Mouse (Mus musculus): ENCODE measurements around the gene Acer1. TPM values are rescaled to one million over a fixed set of nuclear protein-coding genes. Genes with fewer than 3 reads are reported as not detected.

Acer1 gene
- not detected for total RNA-seq (2021)
- long read RNA-seq, experiment 1: 0 reads
- long read RNA-seq, experiment 2: 0 reads

GRCm38 (mm10) chr17:56982013-56982412 is at the start of gene Acer1:
Gene Acer1 (minus strand): TSS chr17:56982126.
- intact Hi-C loops (cut with DNase I): no loop called here
- DNase-seq (ENCODE audit: low spot score in 2 of 2): no peak

DNA sequence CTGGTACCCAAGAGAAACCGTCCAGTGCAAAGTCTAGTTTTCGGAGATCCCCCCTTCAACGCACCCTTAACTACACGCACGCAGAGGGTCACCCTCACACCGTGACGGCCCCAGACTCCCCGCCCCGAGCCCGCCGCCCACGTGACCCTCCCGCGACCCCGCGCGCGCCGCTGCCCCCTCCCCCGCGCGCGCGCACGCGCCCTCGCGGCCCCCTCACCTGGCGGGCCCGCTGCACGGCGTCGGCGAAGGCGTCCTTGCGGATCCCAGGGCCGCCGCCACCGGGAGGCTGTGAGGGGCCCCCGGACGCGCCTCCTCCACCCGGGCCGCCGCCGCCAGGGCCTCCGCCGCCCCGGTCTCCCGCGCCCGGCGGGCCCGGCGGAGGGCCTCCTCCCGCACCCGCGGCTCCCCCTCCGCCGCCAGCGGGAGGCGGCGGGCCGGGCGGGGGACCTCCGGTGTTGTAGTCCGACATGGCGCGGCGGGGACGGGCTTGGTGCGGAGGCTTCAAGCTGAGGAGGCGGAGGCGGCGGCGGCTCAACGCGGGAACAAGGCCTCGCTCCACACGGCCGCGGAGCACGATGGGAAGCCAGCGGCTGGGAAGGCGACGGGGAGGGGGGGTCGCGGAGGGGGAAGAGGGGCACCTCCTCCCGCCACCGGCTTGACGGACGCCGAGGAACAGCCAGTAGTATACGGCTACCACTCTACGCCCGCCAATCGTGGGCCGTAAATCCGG is 49.2 kb upstream of the Acer1 start, which contains the start of gene Khsrp:
Khsrp (minus strand) TSS at position 592 of the 730 bp plus-strand sequence.
- intact Hi-C loops (cut with DNase I): no loop called here
- DNase-seq (ENCODE audit: low spot score in 2 of 2): peak in 1 of 2 experiments; percentile 39

DNA sequence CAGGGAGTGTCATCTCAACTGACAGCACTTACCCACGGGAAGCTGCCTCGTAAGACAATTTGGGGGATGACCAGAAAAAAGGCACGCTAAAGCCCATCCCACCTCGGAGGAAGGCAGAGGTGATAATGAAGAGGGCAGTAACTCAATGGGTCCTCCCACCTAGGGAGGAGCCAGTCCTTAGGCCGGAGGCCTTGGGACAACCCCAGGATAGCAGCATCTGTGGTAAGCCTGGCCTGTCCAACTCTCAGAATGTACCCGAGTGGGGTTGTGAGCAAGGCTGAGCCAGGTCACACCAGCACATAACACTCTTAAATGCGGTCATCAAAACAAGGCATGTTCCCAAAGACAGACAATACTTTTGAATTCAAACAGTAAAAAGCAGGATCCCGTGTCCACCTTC is 47.8 kb upstream of the Acer1 start:
- intact Hi-C loops (cut with DNase I): no loop called here
- no peak for DNase-seq (ENCODE audit: low spot score in 2 of 2)

DNA sequence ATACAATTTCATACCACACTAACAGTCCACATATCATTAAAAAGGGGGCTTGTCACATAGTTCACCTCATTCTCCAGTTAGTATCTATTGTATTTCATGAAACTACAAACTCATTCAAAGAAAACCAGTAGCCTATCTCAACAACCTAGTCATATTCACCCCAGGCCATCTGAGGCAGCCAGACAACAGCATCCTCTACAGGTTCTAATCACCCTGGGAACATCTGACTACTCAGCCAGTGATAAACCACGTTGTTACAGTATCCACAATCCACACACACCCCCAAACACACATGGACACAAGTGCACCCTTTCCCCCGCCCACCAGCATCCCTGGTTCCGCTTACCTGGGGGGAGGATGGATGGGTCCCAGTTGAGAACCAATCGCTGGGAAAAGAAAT is 45.5 kb upstream of the Acer1 start:
- intact Hi-C loops (cut with DNase I): no loop called here

DNA sequence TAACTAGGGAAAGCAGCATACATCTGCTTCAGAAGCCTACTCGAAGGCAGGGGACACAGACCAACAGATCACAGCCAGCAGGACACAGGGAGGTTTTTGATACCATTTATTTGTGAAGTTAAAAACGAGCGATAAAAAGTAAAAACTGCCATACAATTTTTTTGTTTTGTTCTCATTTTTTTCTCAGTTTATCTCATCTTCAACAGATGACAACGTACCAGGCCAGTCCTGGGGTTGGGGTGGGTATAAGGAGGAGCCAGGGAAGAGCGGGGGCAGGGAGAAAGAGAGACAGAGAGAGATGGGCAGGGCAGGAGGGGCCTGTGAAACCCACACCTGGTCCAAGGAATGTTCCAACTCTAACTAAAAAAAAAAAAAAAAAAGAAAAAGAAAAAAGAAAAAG is 39.0 kb upstream of the Acer1 start:
- intact Hi-C loops (cut with DNase I): no loop called here
- no peak for DNase-seq (ENCODE audit: low spot score in 2 of 2)

More for the DNA sequence above, 45.5 kb upstream of the Acer1 start:
- DNase-seq (ENCODE audit: low spot score in 2 of 2): no peak

DNA sequence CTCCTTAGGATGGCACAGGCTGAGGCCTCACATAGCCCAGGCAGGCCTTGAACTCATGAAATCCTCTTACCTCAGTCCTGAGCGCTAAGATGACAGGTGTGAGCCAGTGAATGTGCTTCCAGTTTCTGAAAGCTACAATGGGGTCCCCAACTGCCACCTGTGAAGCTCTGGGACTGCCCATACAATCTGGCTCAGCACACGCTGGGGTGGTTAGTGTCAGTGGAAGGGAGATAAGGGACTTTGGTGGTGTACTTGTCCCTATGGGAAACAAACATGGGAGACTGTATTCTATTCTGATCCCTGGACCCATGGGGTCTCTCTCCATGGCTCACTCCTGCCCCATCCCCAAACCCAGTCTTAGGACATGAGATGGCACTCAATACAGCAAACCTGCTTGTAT is 37.8 kb upstream of the Acer1 start:
- no peak for DNase-seq (ENCODE audit: low spot score in 2 of 2)
- intact Hi-C loops (cut with DNase I): no loop called here

- intact Hi-C loops (cut with DNase I): loop anchor here (5.0 kb wide), 1 partner anchor 320 kb away; no protein-coding TSS in a partner anchor
- DNase-seq (ENCODE audit: low spot score in 2 of 2): no peak
These were observed 30.4 kb upstream of the Acer1 start for GRCm38 (mm10) chr17:57012245-57012795.

GRCm38 (mm10) chr17:57011236-57012141 is 29.6 kb upstream of the Acer1 start, which contains the start of the genes Gtf2f1 and Gm17949:
Gene Gtf2f1 (minus strand): TSS chr17:57011288.
Gene Gm17949 (plus strand): TSS chr17:57011469.
- intact Hi-C loops (cut with DNase I): loop anchor here (5.0 kb wide), 1 partner anchor 321 kb away; no protein-coding TSS in a partner anchor
- DNase-seq (ENCODE audit: low spot score in 2 of 2): peak; percentile 98

DNA sequence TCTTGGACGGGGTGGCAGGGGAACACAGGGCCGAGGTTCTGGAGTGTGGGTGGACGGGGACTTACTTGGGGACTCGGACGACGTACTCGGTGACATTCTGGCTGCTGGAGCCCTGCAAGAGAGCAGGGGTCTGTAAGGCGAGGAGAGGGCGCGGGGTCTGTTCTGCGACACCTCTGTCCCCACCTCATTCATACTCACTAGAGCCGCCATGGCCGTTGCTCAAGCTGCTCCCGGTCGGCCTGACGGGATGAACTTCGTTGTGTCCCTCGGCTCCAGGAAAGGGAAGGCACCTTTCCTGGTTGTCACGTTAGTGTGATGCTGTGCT is 28.9 kb upstream of the Acer1 start:
- DNase-seq (ENCODE audit: low spot score in 2 of 2): no peak
- intact Hi-C loops (cut with DNase I): loop anchor here (5.0 kb wide), 1 partner anchor 321 kb away; no protein-coding TSS in a partner anchor

DNA sequence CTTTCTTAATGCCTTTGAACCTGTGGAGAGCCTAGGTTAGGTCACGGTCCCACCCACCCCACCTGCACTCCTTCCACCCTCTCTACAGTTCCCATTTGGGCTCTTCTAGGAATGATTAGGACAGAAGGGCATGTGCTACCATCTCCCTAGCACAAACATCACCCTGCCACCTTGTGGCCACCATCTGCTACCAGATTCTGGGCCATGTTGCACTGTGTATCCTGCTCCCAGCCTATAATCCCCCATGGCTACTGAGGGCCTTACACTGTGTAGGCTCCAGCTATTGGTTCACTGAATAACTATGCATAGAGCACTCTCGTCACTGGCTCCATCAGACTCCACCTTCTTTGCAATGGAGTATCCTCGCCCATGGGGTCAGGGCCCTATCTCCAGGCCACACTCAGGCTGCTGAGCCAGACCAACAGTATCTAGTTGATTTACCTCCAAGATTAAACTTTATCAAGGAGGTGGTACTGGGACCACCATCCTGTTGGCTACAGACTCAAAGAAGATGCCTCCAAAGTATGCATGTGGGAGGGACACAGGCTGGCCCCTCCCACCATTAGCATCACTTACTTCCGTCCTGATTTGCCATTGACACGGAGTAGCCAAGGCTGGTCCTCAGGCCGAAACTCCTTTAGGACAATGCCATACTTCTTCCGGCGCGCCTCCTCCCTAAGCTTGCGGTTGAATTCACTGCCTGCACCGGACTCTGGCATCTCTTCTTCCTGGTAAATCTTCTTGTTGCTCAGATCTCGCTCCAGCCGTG is 25.4 kb upstream of the Acer1 start:
- intact Hi-C loops (cut with DNase I): no loop called here
- DNase-seq (ENCODE audit: low spot score in 2 of 2): peak in 1 of 2 experiments; percentile 34

- no peak for DNase-seq (ENCODE audit: low spot score in 2 of 2)
- intact Hi-C loops (cut with DNase I): no loop called here
These were observed 22.1 kb upstream of the Acer1 start for GRCm38 (mm10) chr17:57003994-57004393.

GRCm38 (mm10) chr17:57001228-57001627 is 19.3 kb upstream of the Acer1 start:
- no peak for DNase-seq (ENCODE audit: low spot score in 2 of 2)
- intact Hi-C loops (cut with DNase I): no loop called here

DNA sequence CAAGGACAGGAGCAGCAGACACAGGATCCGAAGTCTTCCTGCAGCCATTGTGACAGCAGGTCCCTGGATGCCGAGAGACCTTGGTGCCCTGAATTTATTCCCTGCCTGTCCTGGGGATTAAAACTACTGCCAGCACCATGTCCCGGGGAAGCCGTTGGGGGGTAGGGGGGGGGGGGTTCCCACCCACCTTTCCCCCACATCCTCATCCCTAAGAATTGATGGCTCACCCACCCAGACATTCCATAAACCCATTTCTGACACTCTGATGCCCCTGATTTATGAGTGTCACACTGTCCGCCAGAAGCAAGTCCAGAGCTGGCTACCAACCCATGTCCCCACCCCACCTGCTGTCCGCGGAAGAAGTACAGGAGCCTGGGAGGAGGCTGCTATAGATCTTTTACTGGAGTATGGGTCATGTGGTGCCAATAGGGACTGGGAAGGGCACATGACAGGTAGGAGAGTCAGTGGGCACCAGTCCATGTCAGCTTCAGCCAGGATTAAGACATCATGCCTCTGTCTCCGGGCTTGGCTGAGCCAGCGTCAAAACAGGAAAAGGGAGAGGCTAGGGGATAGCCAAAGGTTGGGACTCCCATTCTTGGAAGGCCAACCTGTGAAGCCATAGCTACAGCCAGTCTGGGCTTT is 18.2 kb upstream of the Acer1 start, which contains the start of gene Pspn:
Pspn (minus strand) TSS at position 51 of the 642 bp plus-strand sequence.
- no peak for DNase-seq (ENCODE audit: low spot score in 2 of 2)
- intact Hi-C loops (cut with DNase I): loop anchor here (5.0 kb wide), 2 partner anchors 103 to 188 kb away; no protein-coding TSS in a partner anchor

GRCm38 (mm10) chr17:56999414-56999813 is 17.5 kb upstream of the Acer1 start:
- no peak for DNase-seq (ENCODE audit: low spot score in 2 of 2)
- intact Hi-C loops (cut with DNase I): loop anchor here (5.0 kb wide), 2 partner anchors 102 to 187 kb away; no protein-coding TSS in a partner anchor

- intact Hi-C loops (cut with DNase I): loop anchor here (5.0 kb wide), 2 partner anchors 100 to 185 kb away; no protein-coding TSS in a partner anchor
- DNase-seq (ENCODE audit: low spot score in 2 of 2): peak; percentile 93 to 97
These were observed 15.2 kb upstream of the Acer1 start, which contains the start of gene Alkbh7 for GRCm38 (mm10) chr17:56997029-56997667. Gene Alkbh7 (plus strand): TSS chr17:56997339.

DNA sequence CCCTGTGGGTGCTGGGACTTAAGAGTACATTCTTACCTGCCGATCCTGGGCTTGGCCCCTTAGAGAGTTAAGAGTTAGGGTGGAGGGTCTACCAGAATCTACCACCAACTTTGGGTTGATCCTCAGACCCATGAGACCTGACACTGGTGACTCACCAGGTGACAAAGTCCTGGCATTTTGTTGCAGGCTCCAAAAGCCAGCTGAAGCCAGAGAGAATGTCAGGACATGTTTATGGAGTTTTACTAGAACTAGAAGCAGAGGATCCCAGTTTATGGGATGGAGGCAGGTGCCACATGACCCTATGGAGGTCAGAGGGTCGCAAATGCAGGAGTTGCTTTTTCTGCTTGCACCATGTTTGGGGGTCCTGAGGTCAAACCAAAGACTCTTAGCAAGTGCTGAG is 14.6 kb upstream of the Acer1 start:
- DNase-seq (ENCODE audit: low spot score in 2 of 2): no peak
- intact Hi-C loops (cut with DNase I): loop anchor here (5.0 kb wide), 2 partner anchors 99 to 184 kb away; no protein-coding TSS in a partner anchor

GRCm38 (mm10) chr17:56995046-56995445 is 13.1 kb upstream of the Acer1 start:
- no peak for DNase-seq (ENCODE audit: low spot score in 2 of 2)
- intact Hi-C loops (cut with DNase I): loop anchor here (5.0 kb wide), 2 partner anchors 98 to 183 kb away; no protein-coding TSS in a partner anchor

DNA sequence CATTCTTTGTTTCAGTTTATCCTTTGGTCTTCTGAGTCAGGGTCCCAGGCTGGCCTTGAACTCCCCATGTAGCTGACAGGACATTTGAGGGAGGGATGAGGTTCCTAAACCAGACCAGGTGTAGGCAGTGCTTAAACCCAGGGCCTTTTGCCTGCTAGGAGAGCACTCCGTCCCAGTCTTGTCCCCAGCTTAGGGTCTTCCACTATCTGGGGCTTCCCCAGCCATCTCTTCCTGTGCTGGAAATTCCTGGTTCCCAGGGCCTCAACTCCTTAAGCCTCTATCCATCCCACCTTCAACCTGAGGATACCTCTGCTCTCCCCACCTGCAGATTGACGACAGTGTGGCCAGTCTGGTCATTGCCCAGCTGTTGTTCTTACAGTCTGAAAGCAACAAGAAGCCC is 9.0 kb upstream of the Acer1 start:
- DNase-seq (ENCODE audit: low spot score in 2 of 2): no peak
- intact Hi-C loops (cut with DNase I): no loop called here

Measured in left cerebral cortex, postnatal 14 days (tissue).